Mouse (Mus musculus) adipocyte (in vitro differentiated cells): ENCODE data around the gene Klhl20.

Experiments used
- DNase-seq: peaks from one replicate; pipeline ENCODE4 v3.0.0-alpha.2; 2016; ENCODE audit warnings: low spot score

The Klhl20 gene

DNA sequence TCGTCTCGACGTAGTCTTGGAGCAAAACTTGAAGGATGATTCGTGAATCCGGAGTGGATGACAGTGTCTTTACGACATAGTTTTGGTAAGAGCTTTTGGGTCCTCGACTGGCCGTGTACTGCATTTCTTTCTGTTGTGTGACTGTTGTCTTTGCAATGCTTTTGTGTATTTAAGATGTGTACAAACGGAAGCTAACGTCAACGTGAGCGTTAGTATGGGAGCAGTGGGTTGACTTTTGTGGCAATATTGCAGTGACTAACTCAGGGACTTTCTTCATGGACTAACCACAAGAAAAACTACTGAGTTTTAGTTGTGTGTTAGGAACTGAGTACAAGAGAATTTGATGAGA, 60.1 kb downstream of the Klhl20 start:
- DNase-seq, result no peak

- DNase-seq, result peak; percentile 99
Measured at GRCm38 (mm10) chr1:161070352-161071271, 60.7 kb downstream of the Klhl20 start, which contains the start of the genes Dars2 and Cenpl. TSS of gene Dars2 (minus strand) at chr1:161070658. TSS of gene Cenpl (plus strand) at chr1:161070713.

DNA sequence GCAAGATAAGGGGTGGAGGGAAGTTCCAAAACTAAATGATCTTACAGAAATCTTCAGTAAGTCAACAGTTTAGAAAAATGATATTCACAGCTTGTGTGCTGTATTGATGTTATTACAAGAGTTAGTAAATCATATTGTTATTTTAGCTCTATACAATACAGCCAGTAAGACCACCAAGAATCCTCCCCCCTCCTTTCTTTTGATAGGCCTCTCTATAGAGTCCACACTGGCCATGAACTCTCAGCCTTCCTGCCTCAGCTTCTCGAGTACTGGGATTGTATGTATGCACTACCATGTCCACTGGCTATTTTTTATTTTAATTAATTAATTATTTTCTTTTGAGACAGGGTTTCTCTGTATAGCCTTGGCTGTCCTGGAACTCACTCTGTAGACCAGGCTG, 68.0 kb downstream of the Klhl20 start:
- DNase-seq, result no peak

DNA sequence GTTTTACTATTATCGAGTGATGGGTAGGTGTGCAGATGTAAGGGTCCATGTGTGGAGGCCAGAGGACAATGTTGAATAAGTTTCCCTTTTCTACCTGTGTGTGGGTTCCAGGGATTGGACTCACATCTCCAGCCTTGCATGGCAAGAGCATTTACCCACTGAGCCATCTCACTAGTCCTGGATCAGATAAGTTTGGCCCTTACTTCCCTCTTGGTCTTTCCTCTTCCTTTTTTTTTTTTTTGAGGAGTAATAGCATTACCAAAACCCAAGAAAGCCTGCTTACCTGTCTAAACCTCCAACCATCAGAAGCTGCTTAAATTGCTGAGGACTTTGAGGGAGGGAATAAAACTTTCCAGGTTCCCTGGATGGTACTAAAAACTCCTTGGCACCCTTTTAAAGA, 74.1 kb downstream of the Klhl20 start:
- no peak for DNase-seq

- DNase-seq, result no peak
Measured at GRCm38 (mm10) chr1:161046972-161047371, 84.3 kb downstream of the Klhl20 start.

DNA sequence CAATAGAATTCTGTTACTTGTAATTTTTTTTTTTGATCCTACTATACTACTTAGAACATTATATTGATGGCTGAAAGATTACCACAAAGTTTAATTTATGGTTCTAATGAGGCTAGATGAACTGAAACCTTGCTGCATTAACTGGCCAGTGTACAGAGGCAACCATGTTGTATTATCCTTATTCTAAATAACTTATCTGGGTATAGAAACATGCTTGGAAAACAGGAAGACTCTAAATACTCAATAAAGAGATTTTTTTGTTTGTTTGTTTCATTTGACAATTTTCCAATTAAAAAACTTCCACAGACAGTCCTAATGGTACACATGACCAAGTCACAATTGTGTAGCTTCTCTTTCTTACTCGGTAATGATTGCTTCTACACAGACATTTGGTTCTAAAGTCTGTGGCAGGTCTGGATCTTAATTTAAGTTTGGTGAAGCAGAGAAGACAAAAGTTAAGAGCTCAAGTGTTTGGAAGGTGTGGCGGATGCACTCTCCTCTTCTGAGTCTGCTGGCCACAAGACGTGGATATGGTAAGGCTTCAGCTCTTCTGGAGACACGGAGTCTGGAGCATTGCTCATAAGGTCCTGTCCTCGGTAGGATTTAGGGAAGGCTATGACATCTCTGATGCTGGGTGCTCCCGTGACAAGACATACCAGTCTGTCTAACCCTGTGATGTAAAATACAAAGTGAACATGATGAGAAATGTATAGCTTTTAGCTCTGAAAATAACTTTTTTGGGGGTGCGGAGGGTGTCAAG, 89.9 kb downstream of the Klhl20 start:
- no peak for DNase-seq

- DNase-seq, result peak; percentile 38
Measured at GRCm38 (mm10) chr1:161040855-161041254, 90.5 kb downstream of the Klhl20 start.

DNA sequence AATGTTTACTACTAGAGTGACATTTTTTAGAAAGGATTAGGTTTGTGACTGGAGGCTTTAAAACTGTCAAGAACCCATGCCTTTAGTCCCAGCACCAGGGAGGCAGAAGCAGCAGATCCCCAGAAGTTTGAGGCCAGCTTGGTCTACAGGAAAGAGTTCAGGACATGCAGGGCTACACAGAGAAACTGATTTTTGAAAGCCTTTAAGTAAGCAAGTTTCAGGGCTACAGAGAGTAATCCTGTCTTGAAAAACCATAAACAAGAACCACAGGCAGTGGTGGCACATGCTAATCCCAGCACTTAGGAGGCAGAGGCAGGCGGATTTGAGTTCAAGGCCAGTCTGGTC, 90.9 kb downstream of the Klhl20 start:
- peak; percentile 22 for DNase-seq

DNA sequence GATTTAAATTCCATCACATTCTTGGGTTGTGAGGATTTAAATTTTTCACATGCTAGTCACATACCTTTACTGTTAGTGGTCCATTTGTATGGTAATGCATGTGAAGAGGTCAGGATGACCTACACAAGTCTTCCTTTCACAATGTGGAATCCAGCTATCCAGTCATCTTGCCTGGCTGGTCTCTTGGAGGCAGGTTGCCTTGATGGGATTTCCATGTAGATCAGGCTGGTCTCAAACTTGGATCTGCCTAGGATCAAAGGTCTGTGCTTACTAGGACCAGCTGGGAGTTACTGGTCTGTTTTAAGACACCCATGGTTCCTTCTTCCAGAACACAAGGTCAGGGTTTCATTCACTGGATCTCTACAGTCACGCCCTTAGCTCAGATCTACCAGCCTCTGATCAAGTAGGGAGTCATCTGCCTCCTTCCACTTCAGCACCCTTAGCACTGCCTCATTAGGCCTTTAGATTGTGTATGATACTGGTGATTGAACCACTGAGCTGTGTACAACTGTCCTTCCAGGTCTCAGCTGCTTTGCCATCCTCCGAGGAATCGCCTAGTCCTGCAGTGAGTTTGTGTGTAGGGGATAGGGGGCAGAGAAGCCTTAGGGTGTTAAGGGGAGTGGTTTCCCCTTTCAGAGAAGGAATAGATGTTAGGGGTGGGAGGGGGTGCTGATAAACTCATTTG, 91.4 kb downstream of the Klhl20 start:
- DNase-seq, result no peak

GRCm38 (mm10) chr1:161038968-161039721, 92.2 kb downstream of the Klhl20 start:
- DNase-seq, result no peak
